Mouse (Mus musculus) layer of hippocampus, postnatal 25 days (tissue): ENCODE measurements at regions not wholly inside any gene's neighbourhood (a gene's known extent, or its start where the extent isn't known, plus 50 kb on each side); places are given as distances from the start of the nearest gene placed in this dataset.

ENCODE experiments used
- DNase-seq, 2 experiments: peaks; one replicate each; pipeline ENCODE4 v3.0.0; 2022; ENCODE audit warnings: mixed read lengths in 2 of 2, low spot score in 1 of 2; ENCODE audit errors: extremely low spot score in 1 of 2

DNA sequence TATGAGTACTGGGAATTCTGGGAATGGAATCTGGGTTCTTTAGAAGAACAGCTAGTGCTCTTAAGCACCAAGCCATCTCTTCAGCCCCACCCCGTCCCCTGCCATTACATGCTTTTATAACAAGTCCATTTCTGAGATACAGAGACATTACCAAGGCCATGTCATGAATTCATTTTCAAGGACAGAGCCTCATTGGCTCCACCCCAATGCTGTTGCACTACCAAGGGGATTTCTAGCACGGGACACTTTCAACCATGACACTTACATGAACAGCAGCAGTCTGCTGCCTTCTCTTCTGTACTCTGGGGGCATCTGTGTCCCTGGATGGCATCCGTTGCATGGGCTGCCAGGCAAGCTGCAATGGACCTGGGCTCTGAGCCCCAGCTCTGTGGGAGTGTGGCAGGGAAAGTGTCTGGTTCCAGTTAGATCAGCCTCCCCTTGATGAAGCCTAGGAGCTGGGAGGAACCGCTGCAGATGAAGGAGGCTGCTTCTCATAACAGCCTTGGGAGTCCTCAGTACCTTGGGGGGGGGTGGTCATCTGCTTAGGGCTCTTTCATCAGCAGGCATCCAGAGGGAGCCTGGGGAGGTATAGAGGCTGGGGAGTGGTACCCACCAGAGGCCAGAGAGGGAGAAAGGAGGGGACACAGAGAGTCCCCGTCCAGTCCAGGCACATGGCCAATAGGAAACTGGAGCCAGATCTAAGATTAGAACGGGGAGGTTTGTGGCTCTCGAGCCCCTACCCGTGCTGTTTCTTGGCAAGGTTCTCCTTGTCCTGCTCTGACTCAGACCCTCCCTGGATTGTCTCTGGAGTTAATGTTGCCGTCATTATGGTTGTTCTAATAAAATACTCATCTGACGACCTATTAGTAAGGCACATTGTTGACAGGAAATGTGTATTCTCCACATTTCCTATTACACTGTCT lies 52.4 kb upstream of the Ctbp2 start:
- DNase-seq = no peak
